Mouse (Mus musculus) cerebellum, adult (tissue): Measurements from ENCODE around the gene Pycr2.
"Not testable (repeated sequence)": the region's sequence is repeated elsewhere in the genome, so short reads cannot be mapped to it uniquely, and the experiment has no call there.

ENCODE experiments used
- ATAC-seq: cut with Nextera tagmentation; 2 replicates; pipeline ENCODE4 v1.9.2; 2017; ENCODE audit warnings: mild to moderate bottlenecking, moderate library complexity, mixed read lengths; ENCODE audit not compliant: insufficient number of reproducible peaks, low FRiP score, low TSS enrichment

Pycr2 gene

GRCm38 (mm10) chr1:180938781-180939180 lies 34.7 kb downstream of the Pycr2 start:
- ATAC-seq: not testable (repeated sequence)

GRCm38 (mm10) chr1:180940776-180941460 lies 36.8 kb downstream of the Pycr2 start:
- ATAC-seq: no peak

DNA sequence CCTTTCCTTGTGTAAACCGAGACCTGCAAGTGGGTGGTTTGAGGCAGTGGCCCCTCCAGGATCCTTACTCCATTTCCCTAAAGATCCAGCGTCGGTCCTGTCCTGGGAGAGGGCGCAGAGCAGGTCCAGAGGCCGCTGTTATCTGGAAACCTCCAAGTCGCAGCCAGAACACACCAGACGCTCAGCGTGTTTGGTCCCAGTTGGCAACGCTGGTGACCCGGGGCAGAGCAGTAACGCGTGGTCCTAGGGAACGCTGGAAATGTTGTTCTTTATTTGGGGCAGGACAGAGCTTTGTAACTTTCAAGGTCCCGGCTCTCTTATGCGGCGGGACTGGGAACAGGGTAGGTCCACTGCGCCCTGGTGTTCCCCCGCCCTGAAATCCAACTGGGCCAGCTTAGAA lies 37.6 kb downstream of the Pycr2 start:
- ATAC-seq: no peak

GRCm38 (mm10) chr1:180942166-180943031 lies 38.3 kb downstream of the Pycr2 start, which contains the start of gene Tmem63a:
Gene Tmem63a, plus strand, starts transcription at chr1:180942344.
- no peak for ATAC-seq

- ATAC-seq: no peak
Observed at GRCm38 (mm10) chr1:180943032-180943644, 39.0 kb downstream of the Pycr2 start.

DNA sequence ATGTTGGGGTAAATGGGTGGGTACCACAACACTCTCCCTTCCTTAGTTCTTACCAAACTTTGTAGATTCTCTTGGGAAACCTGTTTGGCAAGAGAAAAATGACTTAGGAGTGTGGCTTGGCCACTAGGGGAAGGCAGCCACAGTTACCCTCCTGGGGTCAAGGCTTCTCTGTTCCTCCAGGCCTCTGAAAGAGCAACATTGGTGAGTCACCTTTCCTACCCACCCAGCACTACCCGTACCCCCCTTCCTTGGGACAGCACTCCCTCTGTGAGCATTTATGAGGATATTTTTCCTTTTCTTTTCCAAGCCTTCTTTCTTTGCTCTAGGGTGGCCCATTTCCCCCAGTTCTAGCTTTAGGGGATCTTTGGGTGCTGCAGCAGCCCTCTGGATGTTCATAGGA lies 39.8 kb downstream of the Pycr2 start:
- no peak for ATAC-seq

DNA sequence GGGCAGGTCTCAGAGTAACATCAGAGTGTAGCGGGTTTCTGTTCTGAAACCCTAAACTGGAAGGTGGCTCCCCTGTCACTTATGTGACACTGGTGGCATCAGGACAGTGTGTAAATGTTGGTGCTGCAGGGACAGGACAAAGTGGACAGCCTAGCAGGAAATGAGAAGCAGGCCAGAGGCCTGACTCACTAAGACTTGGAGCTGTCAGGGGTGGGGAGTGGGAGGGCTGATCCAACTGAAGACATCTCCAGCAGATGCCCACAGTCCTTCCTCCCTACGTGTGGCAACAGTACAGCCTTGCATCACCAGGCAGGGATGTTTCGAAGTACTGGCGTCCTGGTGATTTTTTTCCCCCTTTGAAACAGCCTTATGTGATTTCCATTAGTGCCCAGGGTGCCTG lies 40.5 kb downstream of the Pycr2 start:
- no peak for ATAC-seq

DNA sequence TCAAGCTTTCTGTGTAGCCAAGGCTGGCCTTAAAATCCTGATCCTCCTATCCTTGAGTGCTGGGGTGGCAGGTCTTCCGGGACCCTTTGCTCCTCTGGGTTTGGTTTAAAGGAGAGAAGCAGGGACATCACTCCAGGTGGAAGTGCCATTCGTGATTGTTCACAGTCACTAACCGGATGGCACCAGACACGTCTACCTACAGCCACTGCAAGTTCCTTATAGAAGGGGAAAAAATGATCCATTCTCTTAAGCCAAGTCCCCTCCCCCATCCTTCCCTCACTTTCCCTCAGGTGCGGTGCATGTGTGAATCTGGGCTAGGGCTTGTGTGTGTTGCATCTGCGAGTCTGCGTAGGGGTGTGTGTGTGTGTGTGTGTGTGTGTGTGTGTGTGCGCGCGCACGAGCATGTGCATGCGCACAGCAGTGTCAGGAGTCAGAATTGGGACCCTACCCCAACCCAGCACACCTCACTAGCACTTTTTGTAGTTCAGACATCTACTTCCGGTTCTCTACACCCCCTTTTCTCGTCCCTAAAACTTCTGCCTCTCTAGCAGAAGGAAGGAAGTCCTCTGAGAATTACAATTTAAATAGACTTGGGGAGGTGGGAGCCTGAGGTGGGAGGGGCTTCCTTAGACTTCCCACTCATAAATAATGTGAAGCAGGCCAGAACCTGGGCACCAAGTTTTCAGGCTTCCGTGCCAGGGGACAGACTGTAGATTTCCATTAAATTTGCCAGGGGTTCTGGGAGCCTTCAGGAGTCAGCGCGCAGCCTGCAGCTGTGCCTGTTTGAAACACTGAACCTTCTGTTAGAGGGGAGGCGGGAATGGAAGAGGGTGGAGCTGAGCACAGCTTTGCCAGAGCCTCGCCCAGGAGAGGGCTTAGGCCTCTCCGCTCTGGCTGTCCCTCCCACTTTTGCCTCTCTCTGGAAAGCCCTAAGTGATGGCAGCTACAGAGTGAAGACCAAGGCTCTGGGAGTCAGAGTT lies 41.2 kb downstream of the Pycr2 start:
- no peak for ATAC-seq

DNA sequence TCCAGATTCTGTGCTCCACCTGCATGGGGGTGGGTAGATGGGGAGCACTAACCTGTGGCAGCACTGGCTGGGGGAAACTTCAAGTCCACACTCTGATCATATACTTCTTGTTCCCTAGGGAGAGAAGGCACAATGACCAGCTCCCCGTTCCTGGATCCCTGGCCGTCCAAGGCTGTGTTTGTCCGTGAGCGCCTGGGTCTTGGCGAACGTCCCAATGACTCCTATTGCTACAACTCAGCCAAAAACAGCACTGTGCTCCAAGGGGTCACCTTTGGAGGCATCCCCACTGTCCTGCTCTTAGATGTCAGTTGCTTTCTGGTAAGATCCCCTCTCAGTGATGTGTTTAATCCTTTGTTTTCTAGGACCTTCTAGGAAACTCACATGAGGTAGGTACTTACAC lies 42.4 kb downstream of the Pycr2 start:
- ATAC-seq: no peak

GRCm38 (mm10) chr1:180952085-180952746 lies 48.1 kb downstream of the Pycr2 start:
- ATAC-seq: no peak

DNA sequence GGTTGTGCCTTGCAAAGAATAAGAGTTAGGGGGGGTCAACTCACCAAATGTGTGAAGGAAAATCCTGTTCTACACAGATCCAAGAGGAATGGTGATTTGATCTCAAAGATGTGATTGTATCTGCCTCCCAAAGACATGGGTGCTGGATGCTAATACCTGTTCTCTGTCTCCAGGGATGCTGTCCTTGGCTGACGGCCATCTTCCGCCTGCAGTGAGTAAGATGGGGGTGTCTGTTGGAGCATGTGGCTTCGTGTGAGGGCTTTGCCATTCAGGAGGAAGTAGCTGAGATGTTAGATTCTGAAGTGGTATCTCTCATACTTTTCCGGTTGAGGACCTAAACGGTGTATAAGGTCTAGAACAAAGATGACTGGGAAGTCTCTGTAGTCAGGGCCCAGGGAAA lies 48.7 kb downstream of the Pycr2 start:
- no peak for ATAC-seq

- no peak for ATAC-seq
Observed at GRCm38 (mm10) chr1:180956401-180956800, 52.3 kb downstream of the Pycr2 start.

DNA sequence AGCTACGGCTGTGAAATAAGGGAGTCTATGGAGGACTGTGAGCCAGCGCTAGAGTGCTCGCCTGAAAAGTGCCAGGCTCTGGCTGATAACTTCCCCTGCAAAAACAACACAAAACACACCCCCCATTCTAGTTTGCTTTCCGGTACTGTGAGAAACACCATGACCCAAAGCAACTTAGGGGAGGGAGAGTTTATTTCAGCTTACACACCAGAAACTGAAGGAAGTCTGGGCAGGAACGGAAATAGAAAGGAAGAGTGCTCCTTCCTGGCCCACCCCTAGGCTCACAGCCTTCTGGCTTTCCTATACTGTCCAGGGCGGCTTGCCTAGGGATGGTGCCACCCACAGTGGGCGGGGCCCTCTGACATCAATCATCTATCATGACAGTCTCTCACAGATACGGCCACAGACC lies 52.9 kb downstream of the Pycr2 start:
- ATAC-seq: no peak
